Mouse (Mus musculus): Measurements from ENCODE around the gene Tbc1d22a.

The Tbc1d22a gene

GRCm38 (mm10) chr15:86334276-86334675 lies 120.0 kb downstream of the Tbc1d22a start:
- no peak for DNase-seq (ENCODE audit: low read depth, low spot score)

- DNase-seq (ENCODE audit: low read depth, low spot score), result no peak
Observed at GRCm38 (mm10) chr15:86334745-86335144, 120.5 kb downstream of the Tbc1d22a start.

DNA sequence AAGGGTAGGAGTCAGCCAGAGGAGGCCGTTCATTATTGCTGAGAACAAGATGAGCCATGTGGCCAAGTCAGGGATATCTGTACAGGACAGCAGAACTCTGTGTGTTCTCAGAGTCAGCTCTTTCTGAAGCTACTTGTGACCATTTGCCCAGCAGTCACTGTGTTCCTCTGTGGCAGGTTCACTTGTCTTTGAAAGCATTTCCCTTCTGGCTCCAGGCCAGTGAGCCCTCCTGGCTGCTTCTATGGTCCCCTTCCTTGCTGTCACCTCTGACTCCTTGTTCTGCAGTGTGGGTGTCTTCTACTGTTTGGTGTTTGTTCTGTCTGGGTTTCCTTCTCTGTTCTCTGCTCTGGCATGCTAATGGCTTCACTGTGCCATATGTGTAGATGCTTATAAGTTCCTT lies 121.5 kb downstream of the Tbc1d22a start:
- no peak for DNase-seq (ENCODE audit: low read depth, low spot score)

DNA sequence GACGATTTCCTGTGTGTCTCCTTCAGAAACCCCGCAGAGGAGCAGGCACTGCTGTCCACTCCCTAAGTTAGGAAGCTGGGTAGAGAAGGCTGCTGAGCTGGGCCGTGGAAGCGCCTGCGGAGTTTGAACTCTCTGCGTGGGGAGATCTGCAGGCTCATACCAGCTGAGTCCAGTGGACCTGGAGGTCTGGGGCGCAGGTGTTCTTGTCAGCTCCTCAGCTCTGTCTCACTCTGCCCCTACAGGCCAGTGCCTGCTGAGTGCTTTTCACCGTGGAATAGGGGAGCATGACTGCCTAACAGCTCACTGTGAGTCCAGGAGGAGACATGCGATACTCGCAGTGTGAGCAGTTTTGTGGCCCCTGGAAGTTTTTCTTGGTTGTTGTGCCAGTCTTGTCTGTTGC lies 123.5 kb downstream of the Tbc1d22a start:
- DNase-seq (ENCODE audit: low read depth, low spot score), result peak; percentile 21

- no peak for DNase-seq (ENCODE audit: low read depth, low spot score)
Observed at GRCm38 (mm10) chr15:86339736-86340135, 125.5 kb downstream of the Tbc1d22a start.

DNA sequence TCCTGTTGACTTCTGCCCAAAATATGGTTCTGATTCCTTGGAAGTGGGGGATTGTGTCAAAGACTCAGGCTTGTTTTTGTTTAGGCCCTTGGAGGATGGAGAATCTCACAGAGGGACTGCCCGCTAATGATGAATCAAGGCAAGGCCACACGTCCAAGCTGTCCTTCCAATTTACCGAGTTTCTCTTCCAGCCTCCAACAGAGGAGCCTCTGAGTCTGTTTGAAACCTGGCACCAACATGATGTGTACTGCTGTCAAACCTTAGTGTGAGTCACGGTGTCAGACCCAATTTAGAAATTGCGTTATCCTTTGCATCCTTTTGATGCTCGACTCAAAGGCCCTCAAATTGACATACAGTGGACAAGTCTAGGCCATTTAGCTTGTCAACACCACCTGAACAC lies 126.5 kb downstream of the Tbc1d22a start:
- DNase-seq (ENCODE audit: low read depth, low spot score), result no peak

- peak; percentile 86 for DNase-seq (ENCODE audit: low read depth, low spot score)
Observed at GRCm38 (mm10) chr15:86342637-86343375, 128.5 kb downstream of the Tbc1d22a start.

DNA sequence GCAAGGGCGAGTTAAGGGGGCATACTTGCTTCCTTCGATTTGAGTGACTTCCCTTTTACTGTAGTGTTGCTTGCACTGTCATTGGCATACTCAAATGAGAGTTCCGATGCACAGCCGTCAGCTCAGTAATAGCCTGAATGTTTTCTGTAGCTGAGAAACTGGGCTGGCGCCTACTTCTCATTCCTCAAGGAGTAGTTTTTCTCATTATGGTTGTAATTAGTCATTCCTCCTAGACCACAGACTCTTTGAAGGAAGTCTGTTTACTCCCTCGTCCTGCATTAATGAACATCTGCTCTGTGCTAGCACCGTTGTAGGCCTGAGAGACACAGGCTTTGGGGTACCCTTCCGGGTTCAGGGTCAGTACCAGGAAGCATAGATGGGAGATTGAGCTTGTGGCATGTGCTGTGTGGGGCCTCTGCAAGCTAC lies 130.7 kb downstream of the Tbc1d22a start:
- DNase-seq (ENCODE audit: low read depth, low spot score), result peak; percentile 50

- DNase-seq (ENCODE audit: low read depth, low spot score), result peak; percentile 71
Observed at GRCm38 (mm10) chr15:86345907-86346306, 131.6 kb downstream of the Tbc1d22a start.

DNA sequence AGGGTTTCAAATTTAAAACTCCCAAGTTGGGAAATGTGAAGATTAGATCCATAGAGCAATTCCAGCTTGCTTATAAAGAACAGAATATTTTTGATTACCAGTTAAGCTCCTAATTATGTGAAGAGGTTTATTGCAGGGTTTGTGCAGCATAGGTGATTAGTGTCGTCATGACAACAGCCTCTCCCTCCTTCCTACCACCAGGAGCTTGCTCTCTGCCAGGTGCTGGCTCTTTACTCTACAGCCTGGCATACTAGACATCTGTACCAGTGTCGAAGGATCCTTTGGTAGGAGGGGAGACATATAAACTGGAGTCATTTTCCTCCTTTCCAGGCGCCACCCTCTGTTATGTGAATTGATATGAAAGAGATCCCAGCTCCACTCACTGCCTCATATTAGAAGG lies 132.3 kb downstream of the Tbc1d22a start:
- no peak for DNase-seq (ENCODE audit: low read depth, low spot score)

GRCm38 (mm10) chr15:86354932-86355331 lies 140.7 kb downstream of the Tbc1d22a start:
- DNase-seq (ENCODE audit: low read depth, low spot score), result no peak

DNA sequence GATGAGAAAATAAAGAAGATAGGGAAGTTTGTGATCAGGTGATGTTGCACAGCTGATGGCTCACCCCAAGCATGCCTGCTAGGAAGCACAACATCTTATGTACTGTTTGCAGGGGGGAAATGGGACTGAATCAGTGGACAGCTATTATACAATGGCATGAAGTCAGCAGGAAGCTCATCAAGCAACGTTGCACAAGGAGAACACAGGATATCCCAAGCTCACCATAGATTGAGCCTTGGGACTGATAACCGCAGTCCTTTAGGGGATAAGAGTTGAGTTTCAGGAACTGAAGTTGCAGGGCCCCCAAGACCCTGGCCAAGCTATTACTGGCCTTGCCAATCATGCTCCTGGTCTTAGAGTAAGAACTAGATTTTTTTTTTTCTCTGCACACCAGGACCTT lies 141.6 kb downstream of the Tbc1d22a start:
- no peak for DNase-seq (ENCODE audit: low read depth, low spot score)

- DNase-seq (ENCODE audit: low read depth, low spot score), result no peak
Observed at GRCm38 (mm10) chr15:86360376-86360775, 146.1 kb downstream of the Tbc1d22a start.

DNA sequence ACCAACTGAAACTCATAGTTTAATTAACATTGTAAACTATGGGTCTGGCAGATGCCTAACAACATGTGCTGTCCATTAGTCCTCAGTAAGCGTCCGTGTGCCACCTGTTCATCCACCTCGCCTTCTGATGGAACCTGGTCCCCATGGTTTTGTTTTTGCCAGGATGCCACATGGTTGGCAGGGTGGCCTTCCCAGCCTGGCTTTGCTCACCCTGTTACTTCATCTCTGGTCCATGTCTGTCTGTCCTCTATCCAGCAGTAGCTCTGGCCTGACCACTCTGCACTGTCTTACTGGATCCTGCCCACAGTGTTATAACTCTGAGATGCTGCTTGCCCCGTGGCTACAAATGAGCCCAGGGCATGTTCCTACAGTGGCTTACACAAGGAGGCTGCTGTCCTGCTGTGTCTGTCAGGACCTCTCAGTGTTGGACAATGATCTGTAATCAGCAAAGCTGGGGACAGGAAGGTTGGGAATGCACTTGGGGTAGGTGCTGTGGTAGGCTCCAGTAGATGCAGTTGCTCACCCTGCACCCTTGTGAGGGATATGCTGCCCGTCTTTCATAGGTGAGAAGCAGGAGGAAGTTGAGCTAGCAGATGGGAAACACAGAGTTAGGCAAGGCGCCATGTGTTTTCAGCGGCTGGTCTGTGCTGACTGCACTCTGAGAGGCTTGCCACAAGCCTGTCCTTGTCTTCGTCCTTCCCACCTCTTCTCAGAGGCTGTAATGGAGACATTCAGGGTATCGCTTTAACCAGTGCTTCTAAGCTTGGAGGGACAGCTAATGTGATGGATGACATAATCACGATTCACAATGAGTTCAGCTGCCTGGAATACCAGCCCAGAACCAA lies 148.3 kb downstream of the Tbc1d22a start:
- DNase-seq (ENCODE audit: low read depth, low spot score), result no peak

- no peak for DNase-seq (ENCODE audit: low read depth, low spot score)
Observed at GRCm38 (mm10) chr15:86363841-86364295, 149.6 kb downstream of the Tbc1d22a start.

- DNase-seq (ENCODE audit: low read depth, low spot score), result no peak
Observed at GRCm38 (mm10) chr15:86364948-86365658, 150.8 kb downstream of the Tbc1d22a start.

- DNase-seq (ENCODE audit: low read depth, low spot score), result no peak
Observed at GRCm38 (mm10) chr15:86366726-86367125, 152.5 kb downstream of the Tbc1d22a start.

DNA sequence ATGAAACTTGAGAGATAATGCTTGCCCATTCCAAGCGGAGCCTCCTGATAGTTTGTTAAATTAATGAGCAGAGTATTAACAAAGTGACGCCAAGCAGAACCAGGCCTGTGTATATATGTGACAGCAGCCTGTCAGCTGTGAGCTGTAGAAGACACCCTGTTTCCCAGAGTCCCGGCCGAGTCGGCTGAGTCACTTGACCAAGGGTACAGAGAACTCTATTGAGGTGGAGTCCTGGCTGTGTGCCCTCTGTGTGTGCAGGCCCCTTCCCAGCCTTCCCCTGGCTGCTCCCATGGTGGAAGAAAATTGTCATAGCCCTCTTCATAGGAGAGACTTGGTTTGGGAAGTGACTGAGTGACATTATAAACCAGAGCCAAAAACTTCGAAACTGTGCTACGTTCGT lies 153.0 kb downstream of the Tbc1d22a start:
- DNase-seq (ENCODE audit: low read depth, low spot score), result no peak

- no peak for DNase-seq (ENCODE audit: low read depth, low spot score)
Observed at GRCm38 (mm10) chr15:86370846-86371245, 156.6 kb downstream of the Tbc1d22a start.

DNA sequence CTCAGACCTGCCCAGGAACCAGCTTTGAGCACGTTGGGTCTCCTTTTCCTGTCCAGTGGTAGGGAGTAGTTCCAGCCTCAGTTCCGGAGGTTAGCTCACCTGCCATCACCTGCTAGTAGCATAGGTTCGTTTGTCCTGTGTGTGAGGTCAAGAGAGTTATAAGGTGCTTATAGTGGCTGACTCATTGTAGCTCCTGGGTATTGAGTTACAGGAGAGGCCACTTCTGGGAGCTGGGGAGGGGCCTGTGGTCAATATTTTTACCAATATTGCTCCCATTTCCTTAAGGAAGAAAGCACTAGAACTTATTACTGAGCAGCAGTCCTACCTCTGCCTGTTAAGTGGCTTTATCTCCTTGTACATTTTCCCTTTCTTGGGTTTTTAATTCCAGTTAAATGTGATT lies 161.0 kb downstream of the Tbc1d22a start:
- no peak for DNase-seq (ENCODE audit: low read depth, low spot score)

GRCm38 (mm10) chr15:86375860-86376394 lies 161.7 kb downstream of the Tbc1d22a start:
- no peak for DNase-seq (ENCODE audit: low read depth, low spot score)

- no peak for DNase-seq (ENCODE audit: low read depth, low spot score)
Observed at GRCm38 (mm10) chr15:86383278-86383677, 169.0 kb downstream of the Tbc1d22a start.
